Mouse (Mus musculus) right cerebral cortex, adult 18-20 months (tissue): ENCODE data around the gene Tmem167.

Source experiments
- DNase-seq: peaks from one replicate; pipeline ENCODE4 v3.0.0; 2022; ENCODE audit warnings: mixed read lengths

The Tmem167 gene

DNA sequence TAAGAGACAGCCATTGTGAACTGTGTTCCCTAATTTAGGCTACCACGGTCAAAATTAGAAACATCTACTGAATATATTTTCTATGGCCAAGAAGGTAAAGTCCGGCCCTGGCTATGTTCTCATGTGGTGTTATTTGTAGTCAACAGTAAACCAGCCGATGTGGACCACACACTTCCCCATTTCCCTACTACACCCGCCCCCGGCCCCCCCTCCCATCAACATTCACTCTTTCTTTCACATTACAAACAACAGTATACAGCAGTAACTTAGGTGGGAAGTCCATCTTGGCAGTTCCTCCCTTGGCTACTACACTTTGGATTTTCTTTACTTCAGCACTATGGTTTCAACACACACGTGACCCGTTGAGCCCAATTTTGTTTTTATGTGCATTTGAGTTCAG lies 94.6 kb downstream of the Tmem167 start:
- DNase-seq, result no peak

DNA sequence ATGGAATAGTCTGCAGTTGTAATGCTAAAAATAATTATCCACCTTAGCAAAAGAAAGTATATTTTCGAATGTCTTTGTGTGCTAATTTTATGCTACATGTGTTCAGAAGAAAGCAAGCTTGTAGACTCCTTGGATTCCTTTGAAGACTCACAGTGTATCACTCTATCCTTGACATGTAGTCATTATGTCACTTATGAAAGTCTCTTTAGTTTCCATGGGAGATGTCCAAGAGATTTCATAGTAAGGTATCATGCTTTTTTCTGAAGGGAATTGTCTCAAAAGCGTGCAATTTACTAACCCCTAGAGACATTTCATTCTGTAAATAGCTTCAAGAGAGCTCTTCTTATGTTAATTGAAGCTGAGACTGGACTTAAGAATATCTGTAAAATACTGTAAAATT lies 97.8 kb downstream of the Tmem167 start:
- no peak for DNase-seq

DNA sequence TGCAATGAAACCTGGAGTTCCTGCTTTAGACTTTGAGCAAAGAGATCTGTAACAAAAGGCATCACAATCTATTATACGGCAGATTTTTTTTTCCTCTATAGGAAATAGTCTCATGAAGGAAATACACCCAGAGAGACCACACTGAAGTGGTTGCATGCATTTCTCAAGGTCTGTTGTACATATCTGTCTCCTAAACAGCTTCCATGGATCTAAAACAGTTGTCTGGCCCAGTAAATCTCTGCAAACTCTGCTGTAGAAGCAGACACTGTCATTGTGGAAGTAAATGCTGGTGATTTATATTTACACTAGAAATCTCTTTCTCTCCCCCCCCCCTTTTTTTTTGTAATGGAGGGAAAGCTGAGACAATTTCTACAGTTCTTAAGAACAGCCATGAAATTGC lies 99.1 kb downstream of the Tmem167 start:
- no peak for DNase-seq

DNA sequence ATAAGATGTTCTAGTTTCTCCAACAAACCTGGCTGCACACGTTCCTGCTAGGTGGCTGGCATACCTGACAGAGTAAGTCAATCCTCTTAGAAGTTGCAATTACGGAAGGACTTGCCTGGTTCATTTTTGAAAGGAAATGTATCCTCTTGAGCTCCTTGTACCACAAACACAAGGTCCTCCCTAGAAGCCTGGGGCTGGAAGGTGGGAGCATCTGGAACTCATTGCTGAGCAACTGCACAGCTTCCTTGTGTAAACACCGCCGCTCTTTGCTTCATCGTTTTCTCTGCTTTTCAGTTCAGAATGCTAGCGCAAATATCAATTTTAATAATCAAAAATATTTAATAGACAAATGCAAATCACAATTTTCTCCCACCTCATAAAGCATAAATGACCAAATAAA lies 102.9 kb downstream of the Tmem167 start:
- no peak for DNase-seq
